Mouse (Mus musculus): ENCODE measurements around the gene Cchcr1.

DNA sequence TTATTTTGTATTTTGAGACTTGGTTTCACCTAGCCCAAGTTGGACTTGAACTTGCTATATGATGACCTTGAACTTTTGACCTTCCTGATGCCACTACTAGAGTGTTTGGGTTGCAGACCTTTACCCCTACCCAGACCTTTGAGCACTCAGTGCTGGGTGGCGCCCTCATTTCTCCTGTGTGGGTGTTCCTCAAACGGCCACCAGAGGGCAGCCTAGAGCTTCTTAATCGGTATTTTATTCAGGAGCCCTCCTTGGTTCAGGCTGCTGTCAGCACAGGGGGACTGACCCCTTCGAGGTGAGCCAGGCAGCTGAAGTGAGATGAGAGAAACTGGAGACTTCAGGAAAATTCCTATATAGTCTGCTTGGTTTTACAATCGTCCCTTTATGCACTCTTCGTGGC lies 27.8 kb downstream of the Cchcr1 start:
- TF ChIP-seq CTCF (IDR thresholded peaks at IDR 0.05; ENCODE audit: low read depth) (peak; percentile 77), EP300 (IDR thresholded peaks at IDR 0.05; ENCODE audit: low read depth) (no peak)
